Mouse (Mus musculus): Measurements from ENCODE around the gene Ppm1h. TPM values are rescaled to one million over a fixed set of nuclear protein-coding genes. Genes with fewer than 3 reads are reported as not detected.

Gene Ppm1h
- total and polyA plus RNA-seq, 3 experiments: 1.2 to 1.3 (median 1.3) TPM

DNA sequence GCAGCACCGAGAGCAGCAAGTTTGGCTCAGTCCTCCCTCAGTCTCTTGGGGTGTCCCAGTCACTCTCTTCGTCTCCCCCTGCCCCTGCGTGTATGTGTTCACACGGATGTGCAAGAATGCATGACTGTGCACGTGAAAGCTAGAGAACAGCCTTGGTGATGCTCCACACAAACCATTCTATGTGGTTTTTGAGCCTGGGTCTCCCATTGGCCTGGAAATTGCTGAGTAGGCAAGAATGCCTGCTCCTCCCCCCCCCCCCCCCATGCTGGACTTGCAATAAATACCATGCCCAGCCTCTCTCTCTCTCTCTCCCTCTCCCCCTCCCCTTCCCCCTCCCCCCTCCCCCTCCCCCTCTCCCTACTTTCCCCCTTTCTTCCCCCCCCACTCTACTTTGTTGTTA lies 280.1 kb downstream of the Ppm1h start:
- Histone ChIP-seq H3K4me2 (ENCODE audit: insufficient read depth, low read depth, poor library complexity, severe bottlenecking) (no peak overlapping the region), H3K4me1 (ENCODE audit: control insufficient read depth in 1 of 2, insufficient read depth in 2 of 2) (no peaks in the 10 kb centered on the region), H3K79me2 (replicated peaks; ENCODE audit: control insufficient read depth, extremely low read depth, insufficient read depth, poor library complexity, severe bottlenecking) (no peaks in the 10 kb centered on the region), H3K9ac (ENCODE audit: insufficient read depth, low read depth) (no peak overlapping the region), H3K27ac (ENCODE audit: insufficient read depth, low read depth) (no peak overlapping the region), H3K36me3 (replicated peaks in 1 of 2; ENCODE audit: control insufficient read depth in 1 of 2, insufficient read depth in 1 of 2, low read length in 1 of 2) (no peaks in the 10 kb centered on the region), H3K4me3 (replicated peaks in 1 of 3; ENCODE audit: low read depth in 2 of 3, low read length in 2 of 3, poor library complexity in 1 of 3) (no peak overlapping the region), H3K27me3 (replicated peaks) (no peaks in the 10 kb centered on the region), H3K9me3 (replicated peaks; ENCODE audit: low read length) (no peaks in the 10 kb centered on the region)
- no peak for TF ChIP-seq POLR2AphosphoS2 (IDR thresholded peaks at IDR 0.05; ENCODE audit: low read depth, low read length)
- no peak for TF ChIP-seq TBP (conservative IDR thresholded peaks at IDR 0.05; ENCODE audit: low read depth, low read length)
- TF ChIP-seq CHD2 (IDR thresholded peaks at IDR 0.05; ENCODE audit: low read length): no peak
- TF ChIP-seq MAFK (IDR thresholded peaks at IDR 0.05; ENCODE audit: insufficient replicate concordance, low read length): peak; percentile 69; the same call in 1 of the 2 replicates
- no peak for DNase-seq (ENCODE audit: extremely low read depth)
- in situ Hi-C loops (cut with MboI; ENCODE audit: low pct_ligation_motif_present, low pct_unique_long_range_greater_than_20kb, low sequenced_read_pairs): no loop called here
- dilution Hi-C loops (cut with MboI; ENCODE audit: extremely low pct_ligation_motif_present, extremely low pct_unique_long_range_greater_than_20kb, low sequenced_read_pairs): no loop called here

DNA sequence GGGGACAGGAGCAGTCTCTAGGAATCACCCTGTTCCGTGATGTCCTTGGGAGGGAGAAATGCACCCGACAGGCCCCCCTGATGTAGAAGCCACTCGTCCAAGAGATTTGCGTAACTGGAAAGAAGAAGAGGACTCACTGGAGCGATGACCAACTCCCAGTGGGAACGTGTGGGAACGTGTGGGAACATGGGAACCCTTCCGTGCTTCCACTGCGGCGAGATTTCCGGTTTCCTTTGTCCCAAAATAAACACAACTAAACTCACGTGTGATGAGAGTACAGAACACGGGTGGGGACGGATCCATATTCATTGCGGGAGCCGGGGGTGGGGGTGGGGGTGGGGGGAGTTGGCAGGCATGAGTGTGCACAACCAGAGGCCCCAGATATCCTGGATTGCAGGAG lies 281.7 kb downstream of the Ppm1h start:
- Histone ChIP-seq H3K4me2 (ENCODE audit: insufficient read depth, low read depth, poor library complexity, severe bottlenecking) (no peak overlapping the region), H3K9ac (ENCODE audit: insufficient read depth, low read depth) (no peak overlapping the region), H3K27me3 (replicated peaks) (no peaks in the 10 kb centered on the region), H3K4me3 (replicated peaks in 1 of 3; ENCODE audit: low read depth in 2 of 3, low read length in 2 of 3, poor library complexity in 1 of 3) (no peak overlapping the region), H3K36me3 (replicated peaks in 1 of 2; ENCODE audit: control insufficient read depth in 1 of 2, insufficient read depth in 1 of 2, low read length in 1 of 2) (no peaks in the 10 kb centered on the region), H3K27ac (ENCODE audit: insufficient read depth, low read depth) (no peak overlapping the region), H3K4me1 (ENCODE audit: control insufficient read depth in 1 of 2, insufficient read depth in 2 of 2) (no peaks in the 10 kb centered on the region), H3K9me3 (replicated peaks; ENCODE audit: low read length) (no peaks in the 10 kb centered on the region), H3K79me2 (replicated peaks; ENCODE audit: control insufficient read depth, extremely low read depth, insufficient read depth, poor library complexity, severe bottlenecking) (no peaks in the 10 kb centered on the region)
- in situ Hi-C loops (cut with MboI; ENCODE audit: low pct_ligation_motif_present, low pct_unique_long_range_greater_than_20kb, low sequenced_read_pairs) (no loop called here), dilution Hi-C loops (cut with MboI; ENCODE audit: extremely low pct_ligation_motif_present, extremely low pct_unique_long_range_greater_than_20kb, low sequenced_read_pairs) (no loop called here)
- TF ChIP-seq TBP (conservative IDR thresholded peaks at IDR 0.05; ENCODE audit: low read depth, low read length): no peak
- TF ChIP-seq IRF4 (IDR thresholded peaks at IDR 0.05; ENCODE audit: low read depth, low read length): no peak
- TF ChIP-seq MXI1 (IDR thresholded peaks at IDR 0.05; ENCODE audit: low read depth, low read length): no peak
- TF ChIP-seq SIN3A (IDR thresholded peaks at IDR 0.05; ENCODE audit: low read length): no peak
- TF ChIP-seq HCFC1 (IDR thresholded peaks at IDR 0.05; ENCODE audit: low read depth, low read length): no peak
- no peak for TF ChIP-seq NRF1 (IDR thresholded peaks at IDR 0.05; ENCODE audit: low read depth, low read length)
- TF ChIP-seq POLR2A (IDR thresholded peaks at IDR 0.05; ENCODE audit: low read depth, low read length): no peak
- no peak for TF ChIP-seq BHLHE40 (IDR thresholded peaks at IDR 0.05; ENCODE audit: low read depth, low read length)
- no peak for TF ChIP-seq GABPA (IDR thresholded peaks at IDR 0.05; ENCODE audit: insufficient replicate concordance, low read depth, low read length)
- no peak for TF ChIP-seq ZMIZ1 (IDR thresholded peaks at IDR 0.05; ENCODE audit: low read depth, low read length)
- no peak for DNase-seq (ENCODE audit: extremely low read depth)

DNA sequence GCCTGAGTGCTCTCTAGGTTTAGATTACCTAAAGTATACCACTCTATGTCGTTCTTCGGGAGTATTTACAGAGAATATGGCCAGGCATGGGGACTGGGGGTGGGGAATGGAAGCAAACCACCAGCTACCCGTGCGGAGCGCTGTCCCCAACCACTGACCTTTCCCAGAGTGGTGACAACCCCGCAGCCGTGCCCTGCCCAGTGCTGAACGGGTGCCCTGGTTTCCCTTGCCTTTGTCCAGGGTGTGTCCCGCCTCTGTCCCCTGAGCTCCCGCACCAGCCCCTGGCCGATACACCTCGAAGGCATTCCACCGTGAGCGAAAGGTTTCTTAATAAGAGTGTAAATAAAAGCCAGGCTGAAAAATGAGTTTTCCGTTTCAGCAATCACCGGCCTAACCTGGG lies 282.2 kb downstream of the Ppm1h start:
- dilution Hi-C loops (cut with MboI; ENCODE audit: extremely low pct_ligation_motif_present, extremely low pct_unique_long_range_greater_than_20kb, low sequenced_read_pairs) (no loop called here), in situ Hi-C loops (cut with MboI; ENCODE audit: low pct_ligation_motif_present, low pct_unique_long_range_greater_than_20kb, low sequenced_read_pairs) (no loop called here)
- Histone ChIP-seq H3K79me2 (replicated peaks; ENCODE audit: control insufficient read depth, extremely low read depth, insufficient read depth, poor library complexity, severe bottlenecking) (no peaks in the 10 kb centered on the region), H3K4me2 (ENCODE audit: insufficient read depth, low read depth, poor library complexity, severe bottlenecking) (no peak overlapping the region), H3K27ac (ENCODE audit: insufficient read depth, low read depth) (no peak overlapping the region), H3K9ac (ENCODE audit: insufficient read depth, low read depth) (no peak overlapping the region), H3K27me3 (replicated peaks) (no peaks in the 10 kb centered on the region), H3K9me3 (replicated peaks; ENCODE audit: low read length) (no peaks in the 10 kb centered on the region), H3K36me3 (replicated peaks in 1 of 2; ENCODE audit: control insufficient read depth in 1 of 2, insufficient read depth in 1 of 2, low read length in 1 of 2) (no peaks in the 10 kb centered on the region), H3K4me3 (replicated peaks in 1 of 3; ENCODE audit: low read depth in 2 of 3, low read length in 2 of 3, poor library complexity in 1 of 3) (no peak overlapping the region), H3K4me1 (ENCODE audit: control insufficient read depth in 1 of 2, insufficient read depth in 2 of 2) (no peaks in the 10 kb centered on the region)
- DNase-seq (ENCODE audit: extremely low read depth): no peak
- TF ChIP-seq CHD2 (IDR thresholded peaks at IDR 0.05; ENCODE audit: low read length) (no peak), MYC (IDR thresholded peaks at IDR 0.05; ENCODE audit: low read depth, low read length) (no peak)
